Mouse (Mus musculus) lung, embryonic 16.5 days (tissue): ENCODE measurements around the gene Cnnm3. TPM values are rescaled to one million over a fixed set of nuclear protein-coding genes. Genes with fewer than 3 reads are reported as not detected.

ENCODE experiments used
- ATAC-seq: fragments of 200-750 bp; cut with Nextera tagmentation; 2 replicates; pipeline ENCODE4 v1.8.0; 2017; ENCODE audit warnings: low read depth, mild to moderate bottlenecking, moderate library complexity
- H3K27ac ChIP-seq: fragments of 300-500 bp; sonication (generic); 2 replicates; pipeline ENCODE4 v1.5.1; 2014; ENCODE audit warnings: mild to moderate bottlenecking, control low read depth, low read length
- H3K27me3 ChIP-seq: fragments of 300-500 bp; sonication (generic); 2 replicates; pipeline ENCODE4 v1.6.1; 2014; ENCODE audit warnings: low read depth, low read length, mixed read lengths; ENCODE audit not compliant: control insufficient read depth, insufficient read depth
- H3K36me3 ChIP-seq: fragments of 300-500 bp; sonication (generic); 2 replicates; pipeline ENCODE4 v1.6.1; 2014; ENCODE audit warnings: low read length; ENCODE audit not compliant: control insufficient read depth, insufficient read depth
- H3K4me1 ChIP-seq: fragments of 300-500 bp; sonication (generic); replicated peaks from 2 replicates; pipeline ENCODE4 v1.6.1; 2014; ENCODE audit warnings: low read length, mixed read lengths; ENCODE audit not compliant: control insufficient read depth, insufficient read depth
- H3K4me2 ChIP-seq: fragments of 300-500 bp; sonication (generic); 2 replicates; pipeline ENCODE4 v1.6.1; 2014; ENCODE audit warnings: low read depth, low read length, control low read depth
- H3K4me3 ChIP-seq: fragments of 300-500 bp; sonication (generic); 2 replicates; pipeline ENCODE4 v1.5.1; 2014; ENCODE audit warnings: mild to moderate bottlenecking, low read length, control low read depth
- H3K9ac ChIP-seq: fragments of 300-500 bp; sonication (generic); 2 replicates; pipeline ENCODE4 v1.6.1; 2014; ENCODE audit warnings: low read length, control low read depth
- H3K9me3 ChIP-seq: fragments of 300-500 bp; sonication (generic); 2 replicates; pipeline ENCODE4 v1.6.1; 2016; ENCODE audit warnings: low read length; ENCODE audit not compliant: control insufficient read depth
- WGBS: fragments of 180-500 bp; shearing (Covaris S2); extraction: QIAGEN DNeasy Blood & Tissue Kit; methylation state at CpG from one replicate; pipeline ENCODE4 v1.1.7; 2014; 5-methylcytosine and 5-hydroxymethylcytosine counted together
- polyA plus RNA-seq: library from polyadenylated mRNA; unstranded; fragments of >200 nt; fragmentation: Nextera tagmentation; extraction: Ambion mirVana; gene quantifications from 2 replicates; pipeline ENCODE4 v1.2.1, GENCODE M21; 2015

Gene Cnnm3
- polyA plus RNA-seq, 1 experiment from 2014 or later: 3.5 TPM

DNA sequence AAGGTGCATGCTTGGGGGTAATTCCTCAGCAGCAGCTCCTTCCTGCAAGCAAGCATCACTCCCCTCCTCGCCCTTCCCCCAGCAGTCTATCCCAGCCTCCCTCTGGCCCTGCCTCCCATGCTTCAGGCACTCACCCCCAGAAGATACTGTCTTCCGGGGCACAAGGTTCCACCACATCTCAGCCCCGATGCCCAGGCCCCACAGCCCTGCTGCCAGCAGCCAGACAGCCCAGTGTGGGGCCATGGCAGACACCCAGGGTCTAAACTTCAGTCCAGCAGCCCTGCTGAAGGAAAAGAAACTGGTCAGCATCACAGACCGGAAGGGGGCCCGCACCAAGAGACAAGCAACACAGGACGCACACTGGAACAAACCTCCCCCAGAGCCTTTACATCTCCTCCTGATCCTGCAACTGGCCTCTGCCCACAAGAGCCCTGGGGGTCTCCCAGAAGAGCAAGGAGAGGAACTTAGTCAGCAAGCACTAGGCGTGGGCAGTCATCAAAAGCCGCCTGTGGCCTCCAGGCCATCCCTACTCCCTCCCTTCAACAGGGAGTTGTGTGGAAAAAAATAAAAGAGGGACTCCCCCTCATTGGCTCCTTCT lies 44.2 kb downstream of the Cnnm3 start:
- peaks cover 29% of the 10 kb centered on the region for H3K4me1 ChIP-seq

DNA sequence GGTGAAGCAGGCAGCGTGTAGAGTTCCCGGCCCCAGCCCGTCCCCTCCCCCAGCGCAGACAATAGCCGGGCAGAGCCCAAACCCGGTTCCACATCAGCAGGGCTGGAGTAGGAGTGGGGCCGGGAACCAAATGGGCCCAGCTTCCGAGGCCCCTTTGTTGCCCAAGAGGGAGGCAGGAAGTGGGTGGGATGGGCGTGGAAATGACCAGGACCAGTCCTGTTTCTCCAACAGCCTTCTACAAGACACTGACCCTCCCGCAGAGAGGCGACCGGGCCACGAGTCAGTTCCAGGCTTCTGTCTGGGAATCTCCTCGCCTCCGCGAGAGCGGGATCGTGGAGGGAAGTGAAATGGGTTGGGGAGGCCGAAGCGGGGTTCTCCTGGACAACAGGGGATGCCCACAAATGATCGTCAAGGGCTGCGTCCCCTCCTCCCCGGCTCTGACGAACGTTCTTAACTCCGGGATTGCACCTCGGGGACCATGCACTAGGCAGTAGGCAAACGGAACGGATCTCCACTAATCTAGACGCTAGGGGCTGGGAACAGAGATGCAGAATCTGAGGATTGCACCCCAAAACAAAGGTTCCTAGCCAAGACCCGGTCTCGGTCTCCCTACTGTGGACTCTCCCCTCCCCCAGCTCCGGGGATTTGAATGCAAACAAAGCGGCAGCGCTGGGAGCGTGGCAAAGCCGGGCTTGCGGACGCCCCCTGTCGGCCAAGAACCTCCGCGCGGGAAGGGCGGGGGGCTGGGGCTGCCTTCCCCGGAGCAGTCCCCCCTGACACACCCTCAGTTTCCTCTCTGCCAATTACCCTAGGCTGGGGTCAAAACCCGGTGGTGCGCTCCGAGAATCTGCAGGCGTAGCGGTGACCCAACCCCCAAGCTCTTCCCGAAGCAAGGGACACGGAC lies 45.1 kb downstream of the Cnnm3 start:
- no peaks in the 10 kb centered on the region for H3K9me3 ChIP-seq
- peak overlapping the region; percentile 93 for H3K9ac ChIP-seq
- H3K36me3 ChIP-seq: peaks cover 25% of the 10 kb centered on the region
- H3K27ac ChIP-seq: peak overlapping the region; percentile 100
- H3K27me3 ChIP-seq: no peaks in the 10 kb centered on the region
- under 1% methylated on average over 52 of the region's 52 CpGs for WGBS
- H3K4me1 ChIP-seq: peaks cover 29% of the 10 kb centered on the region
- peak overlapping the region; percentile 86 for H3K4me3 ChIP-seq
- peak; percentile 79 for ATAC-seq
- H3K4me2 ChIP-seq: peak overlapping the region; percentile 93

More for the DNA sequence above, 44.2 kb downstream of the Cnnm3 start:
- no peak for ATAC-seq
- peak overlapping the region; percentile 93 for H3K4me2 ChIP-seq
- H3K27me3 ChIP-seq: no peaks in the 10 kb centered on the region
- peaks cover 34% of the 10 kb centered on the region for H3K36me3 ChIP-seq
- H3K9me3 ChIP-seq: no peaks in the 10 kb centered on the region
- peak overlapping the region; percentile 86 for H3K4me3 ChIP-seq
- 1% methylated on average over 8 of the region's 8 CpGs for WGBS
- H3K9ac ChIP-seq: peak overlapping the region; percentile 93
- peak overlapping the region; percentile 100 for H3K27ac ChIP-seq

DNA sequence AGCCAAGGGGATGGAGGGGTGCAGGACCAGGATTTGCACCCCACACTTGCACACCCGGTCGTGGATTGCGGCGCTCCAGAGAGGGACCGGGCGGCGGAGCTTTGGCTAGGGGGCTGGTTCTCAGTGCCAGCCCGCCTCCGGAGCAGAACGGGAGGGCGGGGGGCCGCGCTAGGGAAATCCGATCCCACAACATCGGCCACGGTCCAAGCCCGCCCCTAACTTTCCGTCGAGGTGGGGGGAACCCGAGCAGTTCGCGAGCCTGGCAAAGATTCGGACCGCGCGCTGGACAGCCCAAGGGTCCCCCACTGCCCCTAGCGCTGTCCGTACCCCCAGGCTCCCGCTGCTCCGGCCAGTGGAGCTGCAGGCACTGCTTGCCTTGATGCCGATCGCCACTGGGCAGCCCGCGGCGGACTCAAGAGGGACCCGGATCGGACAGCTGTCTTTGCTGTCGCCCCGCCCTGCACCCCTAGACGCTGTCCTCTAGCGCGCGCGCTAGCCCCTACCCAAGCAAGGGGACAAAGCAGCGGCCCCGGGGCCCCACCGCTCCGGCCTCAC lies 45.9 kb downstream of the Cnnm3 start:
- Histone ChIP-seq H3K27me3 (no peaks in the 10 kb centered on the region), H3K9me3 (no peaks in the 10 kb centered on the region), H3K9ac (peak overlapping the region; percentile 93), H3K4me3 (peak overlapping the region; percentile 86), H3K36me3 (peaks cover 18% of the 10 kb centered on the region), H3K27ac (peak overlapping the region; percentile 100), H3K4me2 (peak overlapping the region; percentile 93), H3K4me1 (peaks cover 29% of the 10 kb centered on the region)
- peak; percentile 84 for ATAC-seq
- WGBS: under 1% methylated on average over 48 of the region's 48 CpGs

DNA sequence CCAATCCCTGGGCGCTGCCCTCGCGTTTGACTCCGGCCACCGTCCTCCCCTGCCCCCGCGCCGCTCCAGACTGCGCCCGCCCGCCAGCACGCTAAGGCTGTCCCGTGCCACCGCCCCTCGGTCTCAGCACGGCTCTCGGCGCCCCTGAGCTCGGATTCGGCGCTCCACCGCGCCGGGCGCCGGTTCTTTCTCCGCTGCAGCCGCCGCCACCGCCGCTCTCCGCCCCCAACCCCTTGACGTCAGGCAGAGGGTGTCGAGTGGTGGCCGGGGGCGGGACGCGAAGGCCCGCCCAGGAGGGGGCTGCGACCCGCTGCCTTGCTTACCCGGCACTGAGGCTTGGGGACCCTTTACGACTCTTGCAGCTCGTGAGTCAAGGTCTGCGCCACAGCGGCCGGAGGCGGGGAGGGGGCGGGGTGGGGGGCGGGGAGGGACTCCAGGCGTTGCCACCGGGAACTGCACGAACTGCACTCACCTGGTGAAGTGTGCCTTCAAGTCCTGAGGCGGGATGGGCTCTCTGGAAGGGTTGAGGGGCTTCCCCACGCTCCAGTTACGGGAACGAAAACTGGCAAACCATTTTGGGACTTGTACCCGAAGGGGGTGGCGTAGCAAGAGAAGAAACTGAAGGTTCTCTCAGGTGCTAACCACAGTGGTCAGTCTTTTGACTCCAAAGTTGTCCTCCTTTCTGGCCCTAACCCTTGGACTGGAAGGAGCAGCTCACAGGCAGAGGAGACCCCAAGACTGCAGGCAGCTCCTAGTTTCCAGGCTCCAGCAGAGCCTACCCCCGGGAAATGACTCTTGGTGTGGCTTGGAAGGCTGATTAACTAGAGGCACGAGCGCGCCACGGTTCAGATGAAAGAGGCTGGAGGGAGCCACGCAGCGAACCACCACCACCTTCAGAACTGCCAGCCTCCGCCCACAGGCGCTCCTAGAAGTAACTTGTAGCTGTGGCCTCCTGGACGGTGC lies 46.6 kb downstream of the Cnnm3 start, which contains the start of gene Sema4c:
Gene Sema4c, minus strand, starts transcription at position 319 of the 963 bp plus-strand sequence.
- Histone ChIP-seq H3K9me3 (no peaks in the 10 kb centered on the region), H3K4me2 (peak within 1 kb of the TSS; percentile 93), H3K27ac (peak within 1 kb of the TSS; percentile 100), H3K36me3 (peaks cover 10% of the 10 kb centered on the region), H3K27me3 (no peaks in the 10 kb centered on the region), H3K9ac (peak within 1 kb of the TSS; percentile 93), H3K4me3 (peak within 1 kb of the TSS; percentile 86), H3K4me1 (peaks cover 29% of the 10 kb centered on the region)
- ATAC-seq: peak; percentile 67
- WGBS: under 1% methylated on average over 68 of the region's 69 CpGs

DNA sequence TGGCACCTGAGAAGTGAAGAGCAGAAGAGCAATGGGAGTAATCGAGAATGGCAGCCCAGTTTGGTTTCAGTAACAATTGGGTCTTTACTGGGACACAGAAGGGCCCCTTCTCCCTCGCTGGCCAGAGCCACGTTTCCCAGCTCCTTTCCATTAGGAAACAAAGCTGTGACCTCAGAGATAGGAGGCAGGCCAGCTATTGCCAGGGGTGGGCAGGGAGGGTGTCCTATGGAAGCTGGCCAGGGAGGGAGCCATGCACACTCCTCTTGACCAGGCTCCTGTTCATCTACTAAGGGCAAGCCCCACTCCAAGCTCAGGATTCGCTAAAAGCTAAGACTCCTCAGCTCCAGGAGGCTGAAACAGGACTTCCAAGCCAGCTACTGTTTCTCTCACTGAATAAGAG lies 47.6 kb downstream of the Cnnm3 start:
- peak overlapping the region; percentile 93; the same call in 1 of the 2 replicates for H3K9ac ChIP-seq
- peaks cover 28% of the 10 kb centered on the region for H3K4me1 ChIP-seq
- peak overlapping the region; percentile 93 for H3K4me2 ChIP-seq
- no peak overlapping the region; the same call in 1 of the 2 replicates for H3K4me3 ChIP-seq
- peaks cover 2% of the 10 kb centered on the region for H3K36me3 ChIP-seq
- no peaks in the 10 kb centered on the region for H3K9me3 ChIP-seq
- peak overlapping the region; percentile 100 for H3K27ac ChIP-seq
- no peak for ATAC-seq
- WGBS: 20% methylated on average over 4 of the region's 4 CpGs
- no peaks in the 10 kb centered on the region for H3K27me3 ChIP-seq

DNA sequence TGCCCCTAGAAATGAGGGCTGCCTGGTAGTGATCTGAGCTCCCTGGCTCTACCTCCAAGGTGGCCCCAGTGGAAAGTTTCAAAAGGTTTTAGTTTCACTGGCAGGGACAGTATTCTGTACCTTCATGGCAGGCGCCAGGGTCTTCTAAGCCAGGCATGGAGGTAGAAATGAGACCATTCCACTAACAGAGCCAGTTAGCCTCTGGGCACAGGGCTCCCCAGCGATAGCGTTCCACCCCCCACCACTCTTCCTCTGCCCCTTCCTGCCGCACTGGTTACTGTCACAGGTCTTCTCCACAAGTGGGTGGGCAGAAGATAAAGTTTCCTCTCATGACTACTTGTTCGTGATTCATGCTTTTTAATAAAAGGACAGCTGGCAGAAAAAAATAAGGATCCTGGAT lies 48.2 kb downstream of the Cnnm3 start:
- 55% methylated on average over 5 of the region's 5 CpGs for WGBS
- H3K27ac ChIP-seq: no peak overlapping the region
- no peak overlapping the region for H3K4me2 ChIP-seq

DNA sequence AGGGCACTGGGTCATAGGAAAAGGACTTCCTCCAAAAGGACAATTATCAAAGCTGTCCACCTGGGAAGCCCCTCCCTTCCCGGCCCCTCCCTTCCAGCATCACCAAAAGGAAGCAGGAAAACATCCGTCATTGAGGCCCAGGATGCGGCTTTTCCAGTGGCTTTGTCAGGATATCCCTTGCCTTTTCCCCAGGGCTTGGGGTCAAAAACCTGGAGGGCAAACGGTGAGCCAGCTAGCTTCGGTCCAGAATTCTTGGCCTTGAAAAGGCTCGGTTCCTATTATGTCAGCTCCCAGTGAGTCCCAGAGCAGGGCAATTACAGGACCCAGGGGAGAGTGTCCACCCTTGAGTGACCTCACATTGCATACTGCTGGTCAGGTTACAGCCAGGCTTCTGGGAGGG lies 49.2 kb downstream of the Cnnm3 start:
- Histone ChIP-seq H3K4me1 (peaks cover 14% of the 10 kb centered on the region), H3K4me3 (no peak overlapping the region), H3K27me3 (no peaks in the 10 kb centered on the region), H3K9me3 (no peaks in the 10 kb centered on the region), H3K36me3 (no peaks in the 10 kb centered on the region), H3K27ac (peak overlapping the region; percentile 6; the same call in 1 of the 2 replicates), H3K9ac (no peak overlapping the region), H3K4me2 (no peak overlapping the region)
- 48% methylated on average over 6 of the region's 6 CpGs for WGBS
- no peak for ATAC-seq

More for the DNA sequence above, 48.2 kb downstream of the Cnnm3 start:
- Histone ChIP-seq H3K36me3 (no peaks in the 10 kb centered on the region), H3K4me1 (peaks cover 24% of the 10 kb centered on the region), H3K27me3 (no peaks in the 10 kb centered on the region), H3K4me3 (no peak overlapping the region), H3K9ac (no peak overlapping the region), H3K9me3 (no peaks in the 10 kb centered on the region)
- ATAC-seq: no peak

DNA sequence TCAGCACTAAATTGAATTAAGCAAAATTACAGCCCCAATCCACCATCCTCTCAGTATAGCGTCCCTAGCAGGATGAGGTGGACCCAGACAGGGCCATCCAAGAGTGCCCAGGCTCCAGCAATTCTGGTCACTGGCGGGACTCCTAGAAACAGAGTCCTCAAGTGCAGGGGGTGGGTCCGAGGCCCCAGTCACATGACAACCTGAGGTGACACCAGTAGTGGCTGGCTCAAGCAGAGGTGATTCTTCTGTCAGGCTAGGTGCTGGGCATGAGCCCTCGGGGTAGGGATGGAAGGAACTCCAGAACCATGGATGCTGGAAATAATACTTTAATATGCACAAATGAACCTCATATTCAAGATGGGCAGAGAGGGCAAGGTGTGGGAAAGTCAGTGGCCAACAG lies 50.7 kb downstream of the Cnnm3 start:
- Histone ChIP-seq H3K9me3 (no peaks in the 10 kb centered on the region), H3K4me2 (no peak overlapping the region), H3K27me3 (no peaks in the 10 kb centered on the region), H3K9ac (no peak overlapping the region), H3K4me3 (no peak overlapping the region), H3K36me3 (no peaks in the 10 kb centered on the region), H3K4me1 (peaks cover 14% of the 10 kb centered on the region), H3K27ac (no peak overlapping the region)
- no peak for ATAC-seq
- 50% methylated on average over 4 of the region's 4 CpGs for whole genome bisulfite sequencing
